Mouse (Mus musculus) liver, postnatal 0 days (tissue): Measurements from ENCODE around the gene Sptssb.

Experiments
- CTCF ChIP-seq: sonication (generic); IDR thresholded peaks from 2 replicates; pipeline ENCODE4 v1.5.1; 2016; ENCODE audit warnings: antibody characterized with exemption, low read depth
- EP300 ChIP-seq: IDR thresholded peaks from 2 replicates; pipeline ENCODE4 v1.6.1; 2016; ENCODE audit warnings: antibody characterized with exemption, low read depth, mild to moderate bottlenecking

- no peak for TF ChIP-seq CTCF
- no peak for TF ChIP-seq EP300
Measured at GRCm38 (mm10) chr3:69839485-69839884, 20.3 kb downstream of the Sptssb start.
